Mouse (Mus musculus) lung, postnatal 0 days (tissue): ENCODE measurements around the gene Babam2.
"Not testable (repeated sequence)": the region's sequence is repeated elsewhere in the genome, so short reads cannot be mapped to it uniquely, and the experiment has no call there.

Experiments
- CTCF ChIP-seq: IDR thresholded peaks from 2 replicates; pipeline ENCODE4 v1.5.1; 2016; ENCODE audit warnings: antibody characterized with exemption, mild to moderate bottlenecking
- EP300 ChIP-seq: IDR thresholded peaks from 2 replicates; pipeline ENCODE4 v1.6.1; 2016; ENCODE audit warnings: antibody characterized with exemption, mild to moderate bottlenecking, control low read depth

DNA sequence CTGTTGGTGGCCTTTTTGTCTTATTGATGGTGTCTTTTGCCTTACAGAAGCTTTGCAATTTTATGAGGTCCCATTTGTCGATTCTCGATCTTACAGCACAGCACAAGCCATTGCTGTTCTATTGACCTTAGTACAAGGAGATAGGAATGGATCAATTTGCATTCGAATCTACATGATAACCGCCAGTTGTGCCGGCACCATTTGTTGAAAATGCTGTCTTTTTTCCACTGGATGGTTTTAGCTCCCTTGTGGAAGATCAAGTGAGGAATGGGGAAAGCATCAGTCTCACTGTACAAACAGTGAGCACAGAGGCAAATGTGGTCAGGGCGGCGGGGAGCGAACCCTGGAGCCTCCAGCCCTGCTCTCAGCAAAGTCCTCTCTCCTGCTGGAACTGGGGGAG lies 106.7 kb downstream of the Babam2 start:
- not testable (repeated sequence) for TF ChIP-seq EP300, CTCF
